Mouse (Mus musculus): ENCODE data around the gene Rnaseh2b. TPM values are rescaled to one million over a fixed set of nuclear protein-coding genes. Genes with fewer than 3 reads are reported as not detected.

The Rnaseh2b gene
- polyA plus RNA-seq, 1 experiment from 2014 or later: 38.6 TPM

- H3K4me2 ChIP-seq (replicated peaks; ENCODE audit: low read depth): no peak overlapping the region
- 75% methylated on average over 7 of the region's 7 CpGs for WGBS
- no peaks in the 10 kb centered on the region for H3K4me1 ChIP-seq (replicated peaks; ENCODE audit: control insufficient read depth, insufficient read depth)
- ATAC-seq (ENCODE audit: low FRiP score, low TSS enrichment) (no peak), DNase-seq (ENCODE audit: low spot score) (no peak)
- no peak overlapping the region for H3K9ac ChIP-seq (ENCODE audit: low read length)
- no peaks in the 10 kb centered on the region for H3K27me3 ChIP-seq (ENCODE audit: control insufficient read depth, insufficient read depth, low read length)
- no peaks in the 10 kb centered on the region for H3K36me3 ChIP-seq (ENCODE audit: control insufficient read depth, insufficient read depth, low read length)
- no peaks in the 10 kb centered on the region for H3K9me3 ChIP-seq (ENCODE audit: control insufficient read depth, low read length)
- H3K4me3 ChIP-seq (ENCODE audit: low read depth, low read length): no peak overlapping the region
- TF ChIP-seq EP300 (optimal IDR thresholded peaks at IDR 0.05) (no peak), CTCF (IDR thresholded peaks at IDR 0.05; ENCODE audit: low read depth) (no peak)
- no peak overlapping the region for H3K27ac ChIP-seq (replicated peaks)
These were observed 123.8 kb downstream of the Rnaseh2b start for GRCm38 (mm10) chr14:62416007-62416741.

- H3K27ac ChIP-seq (replicated peaks): no peak overlapping the region
- H3K4me3 ChIP-seq (ENCODE audit: low read depth, low read length): no peak overlapping the region
- DNase-seq (ENCODE audit: low spot score) (no peak), ATAC-seq (ENCODE audit: low FRiP score, low TSS enrichment) (no peak)
- H3K27me3 ChIP-seq (ENCODE audit: control insufficient read depth, insufficient read depth, low read length): no peaks in the 10 kb centered on the region
- H3K36me3 ChIP-seq (ENCODE audit: control insufficient read depth, insufficient read depth, low read length): no peaks in the 10 kb centered on the region
- no peak for TF ChIP-seq EP300 (optimal IDR thresholded peaks at IDR 0.05)
- no peak for TF ChIP-seq CTCF (IDR thresholded peaks at IDR 0.05; ENCODE audit: low read depth)
- H3K4me1 ChIP-seq (replicated peaks; ENCODE audit: control insufficient read depth, insufficient read depth): no peaks in the 10 kb centered on the region
- no peaks in the 10 kb centered on the region for H3K9me3 ChIP-seq (ENCODE audit: control insufficient read depth, low read length)
- H3K4me2 ChIP-seq (replicated peaks; ENCODE audit: low read depth): no peak overlapping the region
- WGBS: 32% methylated on average over 1 of the region's 1 CpGs
- H3K9ac ChIP-seq (ENCODE audit: low read length): no peak overlapping the region
These were observed 124.3 kb downstream of the Rnaseh2b start for GRCm38 (mm10) chr14:62416742-62417134.

DNA sequence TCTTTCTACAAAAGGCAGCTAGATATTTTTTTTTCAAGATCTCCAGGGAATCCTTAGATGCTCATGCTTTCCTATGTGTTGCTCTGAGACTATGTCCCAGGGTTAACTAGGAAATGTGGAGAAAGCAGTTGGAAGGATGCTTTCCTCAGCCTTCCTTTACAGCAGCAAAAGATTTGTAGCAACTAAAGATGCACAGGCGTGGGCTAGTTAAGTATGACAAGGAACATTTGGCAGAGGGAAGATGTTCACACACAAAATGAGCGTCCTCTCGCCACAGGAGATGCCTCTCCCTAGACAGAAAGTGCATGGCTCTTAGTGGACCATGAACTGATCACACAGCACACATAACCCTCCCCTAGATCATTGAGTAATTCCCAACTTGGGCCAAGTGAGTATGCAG is 125.1 kb downstream of the Rnaseh2b start:
- TF ChIP-seq EP300 (optimal IDR thresholded peaks at IDR 0.05) (no peak), CTCF (IDR thresholded peaks at IDR 0.05; ENCODE audit: low read depth) (no peak)

GRCm38 (mm10) chr14:62422265-62422664 is 129.9 kb downstream of the Rnaseh2b start:
- Histone ChIP-seq H3K27me3 (ENCODE audit: control insufficient read depth, insufficient read depth, low read length) (no peaks in the 10 kb centered on the region), H3K4me2 (replicated peaks; ENCODE audit: low read depth) (no peak overlapping the region), H3K4me3 (ENCODE audit: low read depth, low read length) (no peak overlapping the region), H3K9ac (ENCODE audit: low read length) (no peak overlapping the region), H3K9me3 (ENCODE audit: control insufficient read depth, low read length) (no peaks in the 10 kb centered on the region), H3K36me3 (ENCODE audit: control insufficient read depth, insufficient read depth, low read length) (no peaks in the 10 kb centered on the region), H3K27ac (replicated peaks) (no peak overlapping the region), H3K4me1 (replicated peaks; ENCODE audit: control insufficient read depth, insufficient read depth) (no peaks in the 10 kb centered on the region)
- 56% methylated on average over 4 of the region's 4 CpGs for WGBS
- TF ChIP-seq EP300 (optimal IDR thresholded peaks at IDR 0.05) (no peak), CTCF (IDR thresholded peaks at IDR 0.05; ENCODE audit: low read depth) (no peak)
- ATAC-seq (ENCODE audit: low FRiP score, low TSS enrichment): no peak
- no peak for DNase-seq (ENCODE audit: low spot score)

More for the DNA sequence above, 125.1 kb downstream of the Rnaseh2b start:
- 68% methylated on average over 3 of the region's 3 CpGs for WGBS
- Histone ChIP-seq H3K4me1 (replicated peaks; ENCODE audit: control insufficient read depth, insufficient read depth) (no peaks in the 10 kb centered on the region), H3K27me3 (ENCODE audit: control insufficient read depth, insufficient read depth, low read length) (no peaks in the 10 kb centered on the region), H3K27ac (replicated peaks) (no peak overlapping the region), H3K36me3 (ENCODE audit: control insufficient read depth, insufficient read depth, low read length) (no peaks in the 10 kb centered on the region), H3K4me3 (ENCODE audit: low read depth, low read length) (no peak overlapping the region), H3K9me3 (ENCODE audit: control insufficient read depth, low read length) (no peaks in the 10 kb centered on the region), H3K4me2 (replicated peaks; ENCODE audit: low read depth) (no peak overlapping the region), H3K9ac (ENCODE audit: low read length) (no peak overlapping the region)
- DNase-seq (ENCODE audit: low spot score) (no peak), ATAC-seq (ENCODE audit: low FRiP score, low TSS enrichment) (no peak)

Other genes starting within 250 kb of the Rnaseh2b start
- gene Dleu7, start 458 bp downstream of the Rnaseh2b start, polyA plus RNA-seq (2015; fragmentation: Nextera tagmentation; extraction: Ambion mirVana): 0.18 TPM in 2 replicates
- gene Gucy1b2, start 163.7 kb downstream of the Rnaseh2b start, polyA plus RNA-seq (2015; fragmentation: Nextera tagmentation; extraction: Ambion mirVana): not detected in 2 replicates